Mouse (Mus musculus) thymus, postnatal 0 days (tissue): ENCODE data around the gene Tmem211. TPM values are rescaled to one million over a fixed set of nuclear protein-coding genes. Genes with fewer than 3 reads are reported as not detected.

ENCODE experiments used
- DNase-seq: peaks from one replicate; pipeline ENCODE4 v3.0.0-alpha.2; 2015; ENCODE audit warnings: low spot score
- polyA plus RNA-seq: library from polyadenylated mRNA; unstranded; fragments of >200 nt; fragmentation: Nextera tagmentation; extraction: Ambion mirVana; gene quantifications from 2 replicates; pipeline ENCODE4 v1.2.1, GENCODE M21; 2015

The Tmem211 gene
- polyA plus RNA-seq: 0.09 TPM in 1 of 2 replicates, not detected in the other

GRCm38 (mm10) chr5:113226632-113227102 lies at the start of gene Tmem211:
Gene Tmem211, plus strand, starts transcription at chr5:113226909.
- DNase-seq: peak; percentile 51

- no peak for DNase-seq
Observed at GRCm38 (mm10) chr5:113179451-113179842, 47.3 kb upstream of the Tmem211 start.

GRCm38 (mm10) chr5:113179843-113180682 lies 46.6 kb upstream of the Tmem211 start:
- peak; percentile 76 for DNase-seq

GRCm38 (mm10) chr5:113180755-113181154 lies 46.0 kb upstream of the Tmem211 start:
- DNase-seq: no peak

GRCm38 (mm10) chr5:113181441-113181840 lies 45.3 kb upstream of the Tmem211 start:
- no peak for DNase-seq

- no peak for DNase-seq
Observed at GRCm38 (mm10) chr5:113190558-113190957, 36.2 kb upstream of the Tmem211 start.

- DNase-seq: no peak
Observed at GRCm38 (mm10) chr5:113191901-113192300, 34.8 kb upstream of the Tmem211 start.

GRCm38 (mm10) chr5:113193762-113194161 lies 32.9 kb upstream of the Tmem211 start:
- DNase-seq: no peak

GRCm38 (mm10) chr5:113195451-113195850 lies 31.3 kb upstream of the Tmem211 start:
- no peak for DNase-seq

GRCm38 (mm10) chr5:113195907-113196306 lies 30.8 kb upstream of the Tmem211 start:
- no peak for DNase-seq

GRCm38 (mm10) chr5:113196916-113197794 lies 29.6 kb upstream of the Tmem211 start:
- no peak for DNase-seq

GRCm38 (mm10) chr5:113199126-113199771 lies 27.5 kb upstream of the Tmem211 start:
- DNase-seq: no peak

- no peak for DNase-seq
Observed at GRCm38 (mm10) chr5:113199772-113200134, 27.0 kb upstream of the Tmem211 start.

- no peak for DNase-seq
Observed at GRCm38 (mm10) chr5:113204193-113204592, 22.5 kb upstream of the Tmem211 start.

GRCm38 (mm10) chr5:113206670-113207352 lies 19.9 kb upstream of the Tmem211 start:
- no peak for DNase-seq

GRCm38 (mm10) chr5:113208048-113208447 lies 18.7 kb upstream of the Tmem211 start:
- no peak for DNase-seq

- DNase-seq: no peak
Observed at GRCm38 (mm10) chr5:113208622-113209400, 17.9 kb upstream of the Tmem211 start.

- no peak for DNase-seq
Observed at GRCm38 (mm10) chr5:113209401-113209750, 17.3 kb upstream of the Tmem211 start.

GRCm38 (mm10) chr5:113209898-113210297 lies 16.8 kb upstream of the Tmem211 start:
- DNase-seq: no peak

- DNase-seq: no peak
Observed at GRCm38 (mm10) chr5:113210314-113210713, 16.4 kb upstream of the Tmem211 start.
